Mouse (Mus musculus): Measurements from ENCODE around the gene Grtp1.
"Not testable (repeated sequence)": the region's sequence is repeated elsewhere in the genome, so short reads cannot be mapped to it uniquely, and the experiment has no call there.

The Grtp1 gene

GRCm38 (mm10) chr8:13150929-13151328 is 49.5 kb downstream of the Grtp1 start:
- Histone ChIP-seq H3K27me3 (ENCODE audit: insufficient read depth, low read length) (no peaks in the 10 kb centered on the region), H3K4me1 (replicated peaks; ENCODE audit: low read depth, low read length) (peaks cover 6% of the 10 kb centered on the region), H3K9me3 (ENCODE audit: low read length) (no peaks in the 10 kb centered on the region), H3K36me3 (ENCODE audit: insufficient read depth, low read length) (peaks cover 24% of the 10 kb centered on the region), H3K4me3 (replicated peaks; ENCODE audit: low read length) (no peak overlapping the region)
- TF ChIP-seq NANOG (IDR thresholded peaks at IDR 0.05; ENCODE audit: borderline replicate concordance, low read length) (no peak), CTCF (conservative IDR thresholded peaks at IDR 0.05; ENCODE audit: low read length) (no peak), POU5F1 (IDR thresholded peaks at IDR 0.05; ENCODE audit: borderline replicate concordance, low read length) (no peak)

- no peaks in the 10 kb centered on the region for H3K27me3 ChIP-seq (ENCODE audit: insufficient read depth, low read length)
- no peaks in the 10 kb centered on the region for H3K9me3 ChIP-seq (ENCODE audit: low read length)
- H3K36me3 ChIP-seq (ENCODE audit: insufficient read depth, low read length), result peaks cover 34% of the 10 kb centered on the region
- no peak overlapping the region for H3K4me3 ChIP-seq (replicated peaks; ENCODE audit: low read length)
- H3K4me1 ChIP-seq (replicated peaks; ENCODE audit: low read depth, low read length), result peaks cover 6% of the 10 kb centered on the region
- no peak for TF ChIP-seq NANOG (IDR thresholded peaks at IDR 0.05; ENCODE audit: borderline replicate concordance, low read length)
- TF ChIP-seq POU5F1 (IDR thresholded peaks at IDR 0.05; ENCODE audit: borderline replicate concordance, low read length), result no peak
- no peak for TF ChIP-seq CTCF (conservative IDR thresholded peaks at IDR 0.05; ENCODE audit: low read length)
These were observed 50.6 kb downstream of the Grtp1 start for GRCm38 (mm10) chr8:13149866-13150265.

- TF ChIP-seq NANOG (IDR thresholded peaks at IDR 0.05; ENCODE audit: borderline replicate concordance, low read length) (no peak), CTCF (conservative IDR thresholded peaks at IDR 0.05; ENCODE audit: low read length) (peak; percentile 32)
- peaks cover 6% of the 10 kb centered on the region for H3K4me1 ChIP-seq (replicated peaks; ENCODE audit: low read depth, low read length)
- no peaks in the 10 kb centered on the region for H3K9me3 ChIP-seq (ENCODE audit: low read length)
- H3K4me3 ChIP-seq (replicated peaks; ENCODE audit: low read length), result no peak overlapping the region
- H3K27me3 ChIP-seq (ENCODE audit: insufficient read depth, low read length), result no peaks in the 10 kb centered on the region
- H3K36me3 ChIP-seq (ENCODE audit: insufficient read depth, low read length), result peaks cover 40% of the 10 kb centered on the region
These were observed 51.1 kb downstream of the Grtp1 start for GRCm38 (mm10) chr8:13149287-13149686.

GRCm38 (mm10) chr8:13148476-13148875 is 51.9 kb downstream of the Grtp1 start:
- TF ChIP-seq NANOG (IDR thresholded peaks at IDR 0.05; ENCODE audit: borderline replicate concordance, low read length) (no peak), POU5F1 (IDR thresholded peaks at IDR 0.05; ENCODE audit: borderline replicate concordance, low read length) (no peak), CTCF (conservative IDR thresholded peaks at IDR 0.05; ENCODE audit: low read length) (no peak)
- H3K4me3 ChIP-seq (replicated peaks; ENCODE audit: low read length), result no peak overlapping the region
- H3K4me1 ChIP-seq (replicated peaks; ENCODE audit: low read depth, low read length), result peaks cover 6% of the 10 kb centered on the region
- H3K9me3 ChIP-seq (ENCODE audit: low read length), result no peaks in the 10 kb centered on the region
- H3K36me3 ChIP-seq (ENCODE audit: insufficient read depth, low read length), result peaks cover 46% of the 10 kb centered on the region
- no peaks in the 10 kb centered on the region for H3K27me3 ChIP-seq (ENCODE audit: insufficient read depth, low read length)

GRCm38 (mm10) chr8:13141681-13142080 is 58.7 kb downstream of the Grtp1 start:
- H3K27me3 ChIP-seq (ENCODE audit: insufficient read depth, low read length), result no peaks in the 10 kb centered on the region
- H3K36me3 ChIP-seq (ENCODE audit: insufficient read depth, low read length), result peaks cover 92% of the 10 kb centered on the region
- H3K4me3 ChIP-seq (replicated peaks; ENCODE audit: low read length), result no peak overlapping the region
- no peaks in the 10 kb centered on the region for H3K9me3 ChIP-seq (ENCODE audit: low read length)
- peaks cover 40% of the 10 kb centered on the region for H3K4me1 ChIP-seq (replicated peaks; ENCODE audit: low read depth, low read length)
- TF ChIP-seq NANOG (IDR thresholded peaks at IDR 0.05; ENCODE audit: borderline replicate concordance, low read length) (no peak), CTCF (conservative IDR thresholded peaks at IDR 0.05; ENCODE audit: low read length) (no peak), POU5F1 (IDR thresholded peaks at IDR 0.05; ENCODE audit: borderline replicate concordance, low read length) (no peak)

GRCm38 (mm10) chr8:13139641-13140182 is 60.7 kb downstream of the Grtp1 start:
- H3K4me1 ChIP-seq (replicated peaks; ENCODE audit: low read depth, low read length), result peaks cover 45% of the 10 kb centered on the region
- H3K27me3 ChIP-seq (ENCODE audit: insufficient read depth, low read length), result no peaks in the 10 kb centered on the region
- H3K9me3 ChIP-seq (ENCODE audit: low read length), result no peaks in the 10 kb centered on the region
- peak overlapping the region; percentile 50 for H3K4me3 ChIP-seq (replicated peaks; ENCODE audit: low read length)
- H3K36me3 ChIP-seq (ENCODE audit: insufficient read depth, low read length), result peaks cover 83% of the 10 kb centered on the region
- TF ChIP-seq NANOG (IDR thresholded peaks at IDR 0.05; ENCODE audit: borderline replicate concordance, low read length) (no peak), CTCF (conservative IDR thresholded peaks at IDR 0.05; ENCODE audit: low read length) (no peak), POU5F1 (IDR thresholded peaks at IDR 0.05; ENCODE audit: borderline replicate concordance, low read length) (no peak)

- not testable (repeated sequence) for H3K4me3 ChIP-seq (replicated peaks; ENCODE audit: low read length); H3K27me3 ChIP-seq (ENCODE audit: insufficient read depth, low read length); H3K9me3 ChIP-seq (ENCODE audit: low read length); H3K4me1 ChIP-seq (replicated peaks; ENCODE audit: low read depth, low read length)
- peak; percentile 62 for TF ChIP-seq CTCF (conservative IDR thresholded peaks at IDR 0.05; ENCODE audit: low read length)
- peaks cover 70% of the 10 kb centered on the region for H3K36me3 ChIP-seq (ENCODE audit: insufficient read depth, low read length)
These were observed 68.2 kb downstream of the Grtp1 start for GRCm38 (mm10) chr8:13132220-13132619.

DNA sequence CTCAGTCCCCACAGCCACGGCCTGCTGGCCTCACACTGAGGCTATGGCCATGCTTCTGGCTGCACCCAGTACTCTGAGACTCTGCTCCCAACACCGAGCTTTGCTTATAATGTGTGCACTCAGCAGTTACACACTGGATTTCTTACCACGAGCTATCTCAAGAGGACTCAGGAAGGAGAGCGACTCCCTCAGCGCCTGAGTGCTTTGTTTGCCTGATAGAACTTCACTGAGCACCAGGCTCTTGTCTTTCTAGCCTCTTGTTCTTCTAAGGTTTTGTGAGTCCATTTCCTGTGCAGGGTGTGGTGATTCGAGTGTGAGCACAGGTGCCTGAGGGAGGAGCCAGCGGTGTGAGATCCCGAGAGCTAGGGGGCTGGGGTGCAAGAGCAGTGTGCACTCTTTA is 75.5 kb downstream of the Grtp1 start:
- peaks cover 64% of the 10 kb centered on the region for H3K36me3 ChIP-seq (ENCODE audit: insufficient read depth, low read length)
- no peak overlapping the region for H3K4me3 ChIP-seq (replicated peaks; ENCODE audit: low read length)
- H3K4me1 ChIP-seq (replicated peaks; ENCODE audit: low read depth, low read length), result peaks cover 12% of the 10 kb centered on the region
- no peaks in the 10 kb centered on the region for H3K9me3 ChIP-seq (ENCODE audit: low read length)
- TF ChIP-seq CTCF (conservative IDR thresholded peaks at IDR 0.05; ENCODE audit: low read length) (no peak), NANOG (IDR thresholded peaks at IDR 0.05; ENCODE audit: borderline replicate concordance, low read length) (no peak), POU5F1 (IDR thresholded peaks at IDR 0.05; ENCODE audit: borderline replicate concordance, low read length) (no peak)
- no peaks in the 10 kb centered on the region for H3K27me3 ChIP-seq (ENCODE audit: insufficient read depth, low read length)

- Histone ChIP-seq H3K4me1 (replicated peaks; ENCODE audit: low read depth, low read length) (peaks cover 12% of the 10 kb centered on the region), H3K36me3 (ENCODE audit: insufficient read depth, low read length) (peaks cover 66% of the 10 kb centered on the region), H3K4me3 (replicated peaks; ENCODE audit: low read length) (no peak overlapping the region), H3K9me3 (ENCODE audit: low read length) (no peaks in the 10 kb centered on the region), H3K27me3 (ENCODE audit: insufficient read depth, low read length) (no peaks in the 10 kb centered on the region)
- TF ChIP-seq CTCF (conservative IDR thresholded peaks at IDR 0.05; ENCODE audit: low read length) (no peak), POU5F1 (IDR thresholded peaks at IDR 0.05; ENCODE audit: borderline replicate concordance, low read length) (no peak), NANOG (IDR thresholded peaks at IDR 0.05; ENCODE audit: borderline replicate concordance, low read length) (no peak)
These were observed 77.5 kb downstream of the Grtp1 start for GRCm38 (mm10) chr8:13122887-13123421.

All from E14TG2a.4 (cell line).